Mouse (Mus musculus): ENCODE data around the gene Armt1.
A peak's percentile ranks its signal among the peaks of the same experiment; 100 is the strongest.

DNA sequence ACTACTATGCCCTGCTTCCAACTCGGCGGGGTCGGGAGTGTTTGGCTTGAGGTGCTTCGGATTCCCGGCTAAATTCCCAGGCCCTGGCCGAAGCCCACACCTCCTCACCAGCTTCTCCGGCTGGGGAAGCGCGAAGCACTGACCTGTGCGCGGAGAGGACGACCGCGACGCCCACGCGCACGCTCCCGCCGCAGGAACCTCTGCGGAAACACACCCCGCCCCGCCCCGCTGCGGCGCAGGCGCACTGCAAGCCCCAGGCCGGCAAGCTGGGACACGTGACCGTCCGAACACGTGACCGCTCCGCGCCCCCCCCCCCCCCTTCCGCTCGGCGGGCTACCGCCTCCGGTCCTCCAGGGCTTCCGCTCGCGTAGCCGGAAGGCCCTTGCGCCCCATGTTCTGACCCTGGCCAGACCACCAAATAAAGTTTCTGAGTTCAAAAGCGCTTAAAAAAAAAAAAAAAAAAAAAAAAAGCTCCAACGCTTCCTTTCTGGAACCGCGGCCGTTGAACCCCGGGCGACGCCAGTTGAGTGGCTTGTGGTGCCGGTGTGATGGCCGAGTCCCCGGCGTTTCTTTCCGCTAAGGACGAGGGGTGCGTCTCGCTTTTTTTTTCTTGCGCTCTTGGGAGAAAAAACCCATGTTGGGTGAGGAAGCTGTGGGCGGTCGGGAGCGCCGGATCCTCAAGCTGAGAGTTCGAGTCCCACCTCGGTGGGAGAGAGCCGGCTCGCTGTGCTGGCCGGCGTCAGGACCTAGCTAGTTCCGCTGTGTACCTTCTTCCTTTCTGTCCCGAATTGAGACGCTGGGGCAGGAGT lies at the start of gene Armt1, which contains the start of gene Rmnd1:
- no peak for TF ChIP-seq CTCF (IDR thresholded peaks at IDR 0.05; ENCODE audit: low read depth, low read length)
- TF ChIP-seq POLR2A (IDR thresholded peaks at IDR 0.05; ENCODE audit: insufficient read depth, low read length): peak; percentile 77
- 0 out of 2 replicates have a peak, but pooled peaks have one; percentile 27 for TF ChIP-seq EP300 (IDR thresholded peaks at IDR 0.05; ENCODE audit: insufficient read depth, low read depth, low read length)
